Mouse (Mus musculus): Measurements from ENCODE around the gene Ooep. TPM values are rescaled to one million over a fixed set of nuclear protein-coding genes. Genes with fewer than 3 reads are reported as not detected.

Ooep gene
- total RNA-seq, 4 experiments from 2014 or later = not detected

Other genes with a start within 250 kb of the Ooep start
- 10 to 100 TPM; 42.5 to 72.4 (median 57.1) TPM for gene Gsta4, start 196.0 kb downstream of the Ooep start, total RNA-seq (2022)
- gene Gsta1, start 148.1 kb downstream of the Ooep start, total RNA-seq (2022) = 1 to 10 TPM in 1 of 4 experiments, under 1 TPM in 1, not detected in 2; 0.35 to 1.5 TPM
- gene Gm3776, start 121.6 kb downstream of the Ooep start, total RNA-seq (2022) = not detected
- gene Gm10639, start 88.8 kb downstream of the Ooep start, total RNA-seq (2022) = under 1 TPM in 1 of 4 experiments, not detected in 3; 0.46 TPM
- not detected for gene Omt2a, start 63.9 kb downstream of the Ooep start, total RNA-seq (2022)
- not detected for gene Omt2b, start 51.1 kb downstream of the Ooep start, total RNA-seq (2022)
- gene Gsta2, start 22.9 kb downstream of the Ooep start, total RNA-seq (2022) = 1 to 10 TPM in 2 of 4 experiments, not detected in 2; 6.1 to 7.5 TPM
- gene Dppa5a, start 10.5 kb downstream of the Ooep start, total RNA-seq (2022) = not detected
- gene Ddx43, start 17.1 kb upstream of the Ooep start, total RNA-seq (2022) = not detected
- under 1 TPM; 0.52 to 0.86 (median 0.72) TPM for gene Cgas, start 64.5 kb upstream of the Ooep start, total RNA-seq (2022)
- 10 to 100 TPM; 27.4 to 33.7 (median 30.5) TPM for gene Mto1, start 69.5 kb upstream of the Ooep start, total RNA-seq (2022)
- under 1 TPM in 1 of 4 experiments, not detected in 3; 0.32 TPM for gene Gm17324, start 70.1 kb upstream of the Ooep start, total RNA-seq (2022)
- 1,000 to 10,000 TPM; 5,975 to 6,274 (median 6,040) TPM for gene Eef1a1, start 110.4 kb upstream of the Ooep start, total RNA-seq (2022)
- gene Slc17a5, start 209.3 kb upstream of the Ooep start, total RNA-seq (2022) = 10 to 100 TPM; 11.1 to 13.3 (median 12.8) TPM
- under 1 TPM; 0.09 to 0.46 (median 0.24) TPM for gene Cd109, start 236.8 kb upstream of the Ooep start, total RNA-seq (2022)